Mouse (Mus musculus): ENCODE results near the gene Dgki.

Dgki gene

GRCm38 (mm10) chr6:36858258-36859041 is 441.5 kb downstream of the Dgki start:
- peak; percentile 84 for DNase-seq (ENCODE audit: low read depth, low spot score)

- DNase-seq (ENCODE audit: low read depth, low spot score) = peak; percentile 87
Measured at GRCm38 (mm10) chr6:36857627-36858257, 442.2 kb downstream of the Dgki start.

- no peak for DNase-seq (ENCODE audit: low read depth, low spot score)
Measured at GRCm38 (mm10) chr6:36850422-36851129, 449.4 kb downstream of the Dgki start.

- no peak for DNase-seq (ENCODE audit: low read depth, low spot score)
Measured at GRCm38 (mm10) chr6:36845288-36845687, 454.7 kb downstream of the Dgki start.

GRCm38 (mm10) chr6:36844258-36844657 is 455.7 kb downstream of the Dgki start:
- no peak for DNase-seq (ENCODE audit: low read depth, low spot score)

- no peak for DNase-seq (ENCODE audit: low read depth, low spot score)
Measured at GRCm38 (mm10) chr6:36843031-36843488, 456.9 kb downstream of the Dgki start.

GRCm38 (mm10) chr6:36842101-36842922 is 457.7 kb downstream of the Dgki start:
- DNase-seq (ENCODE audit: low read depth, low spot score) = no peak

- no peak for DNase-seq (ENCODE audit: low read depth, low spot score)
Measured at GRCm38 (mm10) chr6:36841701-36842100, 458.3 kb downstream of the Dgki start.

GRCm38 (mm10) chr6:36841174-36841573 is 458.8 kb downstream of the Dgki start:
- DNase-seq (ENCODE audit: low read depth, low spot score) = no peak

GRCm38 (mm10) chr6:36838747-36839146 is 461.2 kb downstream of the Dgki start:
- no peak for DNase-seq (ENCODE audit: low read depth, low spot score)

- DNase-seq (ENCODE audit: low read depth, low spot score) = no peak
Measured at GRCm38 (mm10) chr6:36835351-36835750, 464.6 kb downstream of the Dgki start.

GRCm38 (mm10) chr6:36834695-36835265 is 465.2 kb downstream of the Dgki start:
- DNase-seq (ENCODE audit: low read depth, low spot score) = no peak

- no peak for DNase-seq (ENCODE audit: low read depth, low spot score)
Measured at GRCm38 (mm10) chr6:36832681-36833080, 467.3 kb downstream of the Dgki start.

- no peak for DNase-seq (ENCODE audit: low read depth, low spot score)
Measured at GRCm38 (mm10) chr6:36832207-36832606, 467.8 kb downstream of the Dgki start.

- DNase-seq (ENCODE audit: low read depth, low spot score) = no peak
Measured at GRCm38 (mm10) chr6:36830371-36830925, 469.5 kb downstream of the Dgki start.

- DNase-seq (ENCODE audit: low read depth, low spot score) = no peak
Measured at GRCm38 (mm10) chr6:36819784-36820050, 480.3 kb downstream of the Dgki start.

GRCm38 (mm10) chr6:36819019-36819783 is 480.8 kb downstream of the Dgki start:
- no peak for DNase-seq (ENCODE audit: low read depth, low spot score)

- no peak for DNase-seq (ENCODE audit: low read depth, low spot score)
Measured at GRCm38 (mm10) chr6:36818281-36819018, 481.5 kb downstream of the Dgki start.

GRCm38 (mm10) chr6:36816666-36817065 is 483.3 kb downstream of the Dgki start:
- no peak for DNase-seq (ENCODE audit: low read depth, low spot score)

- DNase-seq (ENCODE audit: low read depth, low spot score) = no peak
Measured at GRCm38 (mm10) chr6:36815992-36816391, 484.0 kb downstream of the Dgki start.
